Mouse (Mus musculus) yolk sac, embryonic 10.5 days (tissue): ENCODE results near the gene Telo2.
"Not testable (repeated sequence)": the region's sequence is repeated elsewhere in the genome, so short reads cannot be mapped to it uniquely, and the experiment has no call there.

Experiments used
- DNase-seq: peaks from one replicate; pipeline ENCODE4 v3.0.0-alpha.2; 2017; ENCODE audit warnings: low spot score

Gene Telo2

DNA sequence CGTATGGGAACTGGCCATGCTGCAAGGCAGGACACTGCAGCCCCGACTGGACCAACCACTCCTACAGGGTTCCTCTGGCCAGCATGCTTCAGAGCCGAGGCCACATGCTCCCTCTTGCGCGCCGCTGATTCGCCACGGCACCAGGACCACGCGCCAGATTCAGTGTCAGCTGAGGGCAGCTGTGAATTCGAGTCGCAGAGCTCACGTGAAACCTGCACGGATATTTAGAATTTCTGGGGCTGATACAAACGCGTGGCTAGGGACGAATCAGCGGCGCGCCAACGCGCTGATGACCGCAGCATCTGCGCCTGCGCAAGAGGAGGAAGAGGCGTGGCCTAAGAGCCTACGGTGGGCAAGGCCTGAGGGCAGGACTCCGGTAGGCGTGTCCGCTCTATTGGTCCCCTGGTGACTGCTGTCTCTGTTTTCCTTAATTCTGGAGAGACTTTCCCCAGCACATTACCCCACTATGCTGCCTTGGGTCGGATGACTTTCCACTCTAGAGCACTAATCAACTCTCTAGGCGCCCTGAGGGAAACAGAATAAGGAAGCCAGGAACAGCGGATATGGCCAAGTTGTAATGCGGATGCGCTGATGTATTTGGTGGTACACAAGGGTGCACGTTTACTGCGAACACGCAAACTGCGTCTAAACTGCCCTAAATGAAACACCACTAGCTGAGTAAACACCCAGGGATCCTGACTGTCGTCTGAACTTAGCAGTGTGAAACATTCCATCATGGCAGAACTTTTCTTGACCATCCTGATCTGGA is at the start of gene Telo2:
Gene Telo2 (minus strand): TSS at position 304 of the 769 bp plus-strand sequence.
- peak; percentile 89 for DNase-seq

DNA sequence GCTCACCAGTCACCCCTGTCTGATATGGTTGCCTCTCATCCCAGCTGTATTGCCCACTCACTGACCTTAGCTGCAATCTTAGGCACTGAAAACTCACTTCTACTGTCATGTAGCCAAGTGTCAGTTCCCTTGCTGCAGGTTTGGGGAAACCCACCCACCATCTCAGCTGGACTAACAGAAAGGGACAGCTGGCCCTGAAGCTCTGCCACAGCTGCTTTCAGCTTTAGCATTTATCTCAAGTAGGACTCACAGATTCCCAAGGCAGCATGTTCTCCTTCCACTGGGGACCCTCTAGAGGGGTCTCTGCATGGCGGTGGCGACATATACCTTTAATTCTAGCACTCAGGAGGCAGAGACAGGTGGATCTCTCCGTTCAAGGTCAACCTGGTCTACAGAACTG is 49.0 kb upstream of the Telo2 start:
- no peak for DNase-seq

- DNase-seq, result no peak
These were observed 47.6 kb upstream of the Telo2 start for GRCm38 (mm10) chr17:25163387-25163786.

DNA sequence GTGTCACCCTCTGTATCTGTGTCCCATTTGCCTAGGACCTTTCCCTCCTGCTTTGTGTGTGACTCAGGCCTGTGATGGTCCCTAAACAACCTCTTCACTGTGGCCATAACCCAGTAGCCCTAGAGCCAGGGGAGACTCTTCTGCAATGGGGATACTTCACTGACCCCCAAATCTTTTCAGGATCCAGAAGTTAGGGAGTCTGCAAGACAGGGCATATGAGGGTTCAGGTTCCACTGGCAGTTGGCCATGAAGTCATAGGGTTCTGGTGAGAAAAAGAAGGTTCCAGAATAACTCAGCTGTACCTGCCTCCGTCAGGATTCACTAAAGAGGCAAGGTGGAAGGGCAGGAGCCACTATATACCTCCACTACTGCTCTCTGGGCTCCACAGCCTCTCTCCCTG is 46.4 kb upstream of the Telo2 start, which contains the start of gene Ccdc154:
Gene Ccdc154 (plus strand): TSS at position 301 of the 400 bp plus-strand sequence.
- DNase-seq, result no peak

DNA sequence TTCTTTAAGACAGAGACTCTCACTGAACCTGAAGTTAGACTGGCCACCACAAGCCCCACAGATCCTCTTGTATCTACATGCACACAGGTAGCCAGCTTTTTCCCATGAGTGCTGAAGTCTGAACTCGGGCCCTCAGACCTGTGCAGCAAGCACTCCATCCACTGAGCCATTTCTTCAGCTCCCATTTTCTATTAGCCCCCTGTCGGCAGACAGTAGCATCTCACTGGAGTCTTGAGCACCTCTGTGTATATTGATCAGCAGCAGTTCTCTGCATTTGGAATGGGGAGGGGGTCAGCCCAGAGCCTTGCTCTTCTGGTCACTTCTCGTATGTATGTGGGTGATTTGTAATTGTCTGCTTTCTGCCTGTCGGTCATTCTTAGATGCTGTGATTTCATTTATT is 24.2 kb upstream of the Telo2 start:
- no peak for DNase-seq

DNA sequence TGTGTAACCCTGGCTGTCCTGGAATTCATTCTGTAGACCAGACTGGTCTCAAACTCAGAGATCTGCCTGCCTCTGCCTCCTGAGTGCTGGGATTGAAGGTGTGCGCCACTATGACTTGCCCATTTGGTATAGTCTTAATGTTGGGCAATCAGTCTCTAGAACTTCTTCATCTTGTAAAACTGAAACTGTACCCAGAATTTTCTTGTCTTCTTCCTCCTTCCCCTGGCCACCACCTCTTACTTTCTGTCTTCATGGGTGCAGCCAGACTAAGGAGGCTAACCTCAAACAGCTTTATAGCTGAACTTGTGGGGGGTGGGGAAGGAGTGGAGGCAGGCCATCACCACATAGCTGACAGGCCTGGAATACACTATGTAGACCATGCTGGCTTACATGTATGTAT is 23.0 kb upstream of the Telo2 start:
- DNase-seq, result no peak

DNA sequence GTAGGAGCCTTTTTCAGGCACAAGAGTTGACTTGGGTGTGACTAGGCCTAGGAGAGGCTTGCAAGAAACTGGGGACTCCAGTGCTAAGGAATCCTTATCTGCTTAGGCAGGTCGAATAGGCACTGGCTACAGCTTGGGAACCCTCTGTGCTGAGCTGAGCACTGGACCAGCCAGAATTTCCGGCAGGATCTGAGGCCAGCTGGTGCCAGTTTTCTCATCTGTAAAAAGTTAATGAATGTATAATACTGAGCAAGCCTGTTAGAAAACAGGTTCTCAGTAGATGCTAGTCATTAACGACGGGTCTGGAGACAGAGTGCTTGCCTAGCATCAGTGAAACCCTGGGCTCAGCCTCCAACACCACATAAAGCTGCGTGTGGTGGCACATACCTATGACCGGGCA is 19.9 kb upstream of the Telo2 start:
- no peak for DNase-seq

DNA sequence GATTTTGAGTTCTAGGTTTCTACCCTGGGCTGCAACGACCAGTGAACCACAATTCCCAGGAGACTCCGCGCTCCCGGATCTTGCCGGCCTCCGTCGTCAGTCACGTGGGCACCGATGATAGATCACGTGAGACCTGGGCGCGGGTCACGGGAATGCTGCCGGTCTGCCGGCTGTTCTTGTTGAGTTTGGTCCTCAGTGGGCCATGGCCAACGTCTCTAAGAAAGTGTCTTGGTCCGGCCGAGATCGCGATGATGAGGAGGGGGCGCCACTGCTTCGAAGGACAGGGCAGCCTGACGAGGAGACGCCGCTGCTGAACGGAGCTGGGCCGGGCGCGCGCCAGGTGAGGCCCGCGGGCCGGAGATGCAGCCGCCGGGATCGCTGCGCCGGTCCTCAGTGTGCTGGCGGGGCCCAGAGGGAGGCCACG is 17.5 kb upstream of the Telo2 start, which contains the start of gene Clcn7:
Gene Clcn7 (plus strand): TSS at position 117 of the 424 bp plus-strand sequence.
- peak; percentile 91 for DNase-seq

DNA sequence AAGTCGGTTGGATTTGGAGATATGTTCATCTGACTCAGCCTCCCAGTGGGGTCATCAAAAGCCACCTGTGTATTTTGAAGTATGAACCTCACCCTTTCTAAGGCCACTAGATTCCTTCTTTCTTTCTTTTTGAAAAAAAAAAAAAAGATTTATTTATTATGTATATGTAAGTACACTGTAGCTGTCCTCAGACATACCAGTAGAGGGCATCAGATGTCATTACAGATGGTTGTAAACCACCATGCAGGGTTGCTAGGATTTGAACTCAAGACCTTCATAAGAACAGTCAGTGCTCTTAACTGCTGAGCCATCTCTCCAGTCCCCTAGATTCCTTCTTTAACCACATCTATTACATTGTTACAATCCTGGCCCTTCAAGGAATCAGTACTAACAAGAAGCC is 14.3 kb upstream of the Telo2 start:
- no peak for DNase-seq

DNA sequence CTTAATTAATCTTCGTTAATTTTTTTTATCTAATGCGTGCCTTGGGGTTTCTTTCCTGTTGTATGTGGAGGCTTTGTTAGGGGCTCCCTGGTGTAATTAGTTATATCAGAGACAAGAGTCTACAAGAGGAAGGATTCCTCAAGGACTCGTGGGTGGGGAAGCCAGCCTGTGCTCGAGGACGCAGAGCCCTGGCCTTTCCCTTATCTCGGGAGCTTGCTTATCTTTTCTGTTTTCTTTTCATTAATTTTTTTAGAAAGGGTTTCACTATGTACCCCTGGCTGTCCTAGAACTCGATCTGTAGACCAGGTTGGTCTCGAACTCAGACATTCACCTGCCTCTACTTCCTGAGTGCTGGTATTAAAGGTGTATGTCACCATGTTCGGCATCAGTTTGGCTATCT is 11.9 kb upstream of the Telo2 start:
- DNase-seq, result no peak

DNA sequence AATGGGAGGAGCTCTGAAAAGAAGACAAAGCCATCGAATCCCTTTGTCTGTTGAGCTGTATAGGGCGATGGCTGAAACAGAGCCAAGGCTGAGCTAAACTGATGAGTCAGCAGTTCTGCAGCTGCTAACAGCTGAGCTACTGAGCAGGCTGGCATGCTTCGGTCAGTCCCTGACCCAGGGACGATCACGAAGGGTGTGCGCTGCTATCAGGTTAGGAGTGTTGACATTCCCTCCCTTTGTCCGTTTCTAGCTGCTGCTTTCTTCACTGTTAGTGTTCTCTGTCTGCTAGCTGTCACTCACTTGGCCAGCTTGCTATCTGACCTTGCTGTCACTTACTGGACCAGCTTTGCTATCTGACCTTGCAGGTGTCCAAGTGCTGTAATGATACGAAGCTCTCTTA is 11.3 kb upstream of the Telo2 start:
- peak; percentile 43 for DNase-seq

- DNase-seq, result not testable (repeated sequence)
These were observed 9.8 kb upstream of the Telo2 start for GRCm38 (mm10) chr17:25125442-25126060.

DNA sequence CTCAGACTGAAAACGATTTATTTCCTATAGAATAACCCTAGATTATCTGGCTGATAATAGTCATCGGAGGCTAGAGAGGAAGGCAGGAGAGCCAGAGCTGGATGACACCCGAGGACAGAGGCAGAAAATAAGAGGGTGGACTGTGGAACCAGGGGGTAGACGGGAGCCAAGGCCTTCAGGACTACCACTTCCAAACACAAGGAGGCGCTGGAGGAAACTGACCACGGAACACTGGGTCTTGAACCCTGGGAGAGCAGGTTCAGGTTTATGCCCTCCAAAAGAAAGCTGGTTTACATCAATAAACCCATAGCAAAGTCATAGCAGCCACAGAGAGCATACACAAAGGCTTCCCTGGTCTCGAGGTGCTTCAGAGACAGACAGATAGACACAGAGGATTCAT is 8.2 kb upstream of the Telo2 start:
- DNase-seq, result no peak

GRCm38 (mm10) chr17:25120406-25120805 is 4.6 kb upstream of the Telo2 start, which contains the start of gene Ptx4:
Gene Ptx4, plus strand, starts transcription at chr17:25120760.
- DNase-seq, result no peak

- DNase-seq, result no peak
These were observed 1.5 kb upstream of the Telo2 start for GRCm38 (mm10) chr17:25117263-25117662.

DNA sequence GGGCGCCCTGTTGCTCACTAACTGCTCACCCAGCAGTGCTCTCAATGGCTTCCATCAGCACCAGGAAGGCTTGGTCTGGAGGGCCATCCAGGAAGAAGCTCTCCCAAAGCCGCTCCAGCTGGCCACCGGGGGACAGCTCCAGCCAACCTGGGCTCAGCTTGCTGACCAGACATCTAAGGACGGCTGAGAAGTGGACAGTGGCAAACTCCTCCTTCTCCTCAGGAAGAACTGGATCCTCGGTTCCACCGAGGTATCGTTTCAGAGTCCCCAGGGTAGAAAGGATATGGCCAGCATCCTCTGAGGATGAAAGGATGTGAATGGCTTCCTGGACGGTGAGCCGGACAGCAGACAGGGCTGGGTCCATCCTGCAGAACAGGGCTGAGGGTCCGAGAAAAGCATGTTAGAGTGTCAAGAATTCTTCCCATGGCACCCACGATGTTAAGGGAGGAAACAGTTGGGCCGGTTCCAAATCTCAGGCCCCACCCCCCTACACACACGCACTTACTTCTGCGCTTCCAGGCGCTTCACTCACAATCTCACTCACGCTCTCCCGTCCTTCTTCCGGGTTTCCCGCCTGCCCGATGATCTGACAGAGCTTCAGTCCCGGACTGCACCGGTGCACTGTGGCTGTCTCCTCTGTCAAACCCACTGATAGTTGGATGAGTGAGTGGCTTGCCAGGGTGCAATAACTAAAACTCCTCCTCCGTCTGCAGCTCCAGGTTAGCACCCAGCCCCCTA is 690 bp downstream of the Telo2 start:
- no peak for DNase-seq

DNA sequence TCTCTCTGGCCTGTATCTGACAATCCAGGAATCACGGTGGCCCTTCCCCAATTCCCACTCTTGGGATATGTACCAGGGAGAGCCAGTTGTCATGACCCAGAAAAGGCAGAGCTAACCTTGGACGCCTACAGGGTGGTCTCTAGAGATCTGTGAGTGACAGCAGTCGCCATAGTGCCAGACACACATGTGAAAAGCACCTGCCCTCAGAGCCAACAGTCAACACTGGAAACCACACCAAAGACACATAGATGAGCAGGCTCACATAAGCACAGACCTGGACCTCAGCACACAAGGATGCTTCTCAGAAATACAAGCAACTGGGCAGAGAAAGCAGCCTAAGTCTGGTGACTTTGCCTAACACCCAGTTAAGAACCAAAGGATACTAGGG is 3.4 kb downstream of the Telo2 start:
- DNase-seq, result no peak

DNA sequence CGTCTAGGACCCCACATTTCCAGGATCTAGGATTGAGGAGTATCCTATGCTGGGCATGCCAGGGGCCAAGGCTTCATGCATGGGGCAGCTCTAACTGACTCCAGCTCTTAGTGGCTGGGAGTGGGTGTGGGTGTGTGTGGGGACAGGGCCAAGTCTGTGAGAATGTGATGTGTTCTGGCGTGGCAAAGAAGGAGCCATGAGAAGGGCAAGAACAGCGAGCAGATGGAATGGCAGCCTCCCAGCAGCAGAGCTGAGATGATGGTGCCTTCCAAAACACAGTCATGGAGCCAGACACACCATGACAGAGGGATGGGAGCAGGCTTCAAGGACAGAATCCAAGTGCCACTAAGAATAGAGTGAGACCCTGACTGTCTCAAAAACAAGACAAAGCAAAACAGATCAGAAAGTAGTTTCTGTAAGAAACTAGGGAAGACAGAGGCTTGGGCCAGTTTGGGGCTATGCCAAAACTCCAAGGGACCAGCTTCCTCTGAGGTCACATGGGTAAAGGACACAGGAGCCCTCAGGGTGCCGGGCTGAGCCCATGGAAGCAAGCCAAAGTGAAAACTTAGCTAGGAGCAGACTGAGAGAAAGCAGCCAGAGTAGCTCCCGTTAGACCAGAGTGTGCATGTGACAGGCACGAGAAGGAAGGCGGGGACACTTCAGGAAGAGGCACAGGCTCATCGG is 3.9 kb downstream of the Telo2 start:
- no peak for DNase-seq

DNA sequence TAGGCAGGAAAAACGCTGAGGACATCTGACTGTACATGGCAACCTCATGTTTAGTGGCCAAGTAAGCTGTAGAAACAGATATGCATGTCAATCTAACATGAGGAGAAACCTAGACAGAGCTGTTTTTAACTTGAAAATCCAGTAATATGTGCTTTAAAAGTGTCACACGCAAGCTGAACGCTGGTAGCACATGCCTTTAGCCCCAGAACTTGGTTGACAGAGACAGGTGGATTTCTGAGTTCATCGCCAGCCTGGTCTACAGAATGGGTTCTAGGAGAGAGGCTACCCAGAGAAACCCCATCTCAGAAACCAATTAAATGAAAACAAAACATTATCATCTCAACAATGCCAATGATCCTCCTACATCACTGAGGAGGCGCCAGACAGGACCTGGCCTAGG is 4.5 kb downstream of the Telo2 start:
- DNase-seq, result no peak

DNA sequence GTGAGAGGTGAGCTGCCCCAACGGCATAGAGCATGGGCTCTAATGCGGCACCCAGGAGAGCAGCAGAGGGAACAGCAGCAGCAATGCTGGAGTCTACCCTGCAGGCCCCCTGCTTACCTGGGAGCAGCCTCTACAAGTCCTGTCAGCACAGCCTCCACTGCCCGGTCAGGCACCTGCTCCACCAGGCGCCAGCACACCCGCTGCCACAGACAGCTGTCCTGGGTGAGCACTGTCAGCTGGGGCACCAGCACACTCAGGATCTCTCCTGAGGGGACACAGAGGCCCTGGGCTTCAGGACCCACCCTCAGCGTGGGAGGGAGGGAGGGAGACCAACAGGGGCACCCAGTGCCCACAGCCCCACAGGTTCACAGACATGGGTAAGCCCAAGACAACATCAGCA is 5.2 kb downstream of the Telo2 start:
- DNase-seq, result no peak

DNA sequence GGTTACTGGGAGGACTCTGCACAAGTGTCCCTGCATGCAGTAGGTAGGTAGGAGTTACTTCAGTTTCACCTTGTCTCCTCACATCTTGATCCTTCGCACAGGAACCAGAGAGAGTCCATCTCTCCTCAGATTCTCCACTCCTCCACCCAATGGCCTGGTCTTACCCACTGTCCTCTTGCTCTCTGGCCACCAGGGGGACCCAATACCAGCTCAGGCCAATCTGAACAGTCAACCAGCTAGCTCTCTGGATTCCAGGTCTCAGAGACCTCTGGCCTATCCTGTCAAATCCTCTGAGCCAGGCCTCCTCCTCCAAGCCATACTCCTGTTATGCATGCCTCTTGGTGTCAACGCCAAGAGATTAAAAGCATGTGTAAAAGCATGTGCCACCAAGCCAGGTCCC is 6.2 kb downstream of the Telo2 start:
- DNase-seq, result peak; percentile 20

GRCm38 (mm10) chr17:25107786-25108185 is 8.0 kb downstream of the Telo2 start:
- no peak for DNase-seq
